In genomic region chr7:29309221-29309721, GRCm38 (mm10) we compare ENCODE assay signal across 8 mouse cellular contexts. TPM values are rescaled to one million over a fixed set of nuclear protein-coding genes. Genes with fewer than 3 reads are reported as not detected.
A peak's percentile ranks its signal among the peaks of the same experiment; 100 is the strongest.
DNase-seq lines count a peak whose midpoint lies in the region; ATAC-seq lines count a peak whose summit lies in the region.

No protein-coding gene starts in this region.

- no peaks in the 10 kb centered on the region for H3K36me3 ChIP-seq in heart, embryonic 16.5 days (ENCODE audit: control insufficient read depth, insufficient read depth)
- peaks cover 17% of the 10 kb centered on the region for H3K36me3 ChIP-seq in limb, embryonic 12.5 days
- peaks cover 25% of the 10 kb centered on the region for H3K36me3 ChIP-seq in neural tube, embryonic 12.5 days

- H3K9ac ChIP-seq in heart, embryonic 16.5 days (ENCODE audit: low read length), result peak overlapping the region; percentile 44
- H3K9ac ChIP-seq in limb, embryonic 12.5 days (replicated peaks), result peak overlapping the region; percentile 71
- H3K9ac ChIP-seq in neural tube, embryonic 12.5 days, result peak overlapping the region; percentile 83

- H3K9me3 ChIP-seq in heart, embryonic 16.5 days (replicated peaks; ENCODE audit: control insufficient read depth, low read length), result no peaks in the 10 kb centered on the region
- no peaks in the 10 kb centered on the region for H3K9me3 ChIP-seq in limb, embryonic 12.5 days
- no peaks in the 10 kb centered on the region for H3K9me3 ChIP-seq in neural tube, embryonic 12.5 days

- peak; percentile 36 for ATAC-seq in CD4-positive, CD25-positive, alpha-beta regulatory T cell, adult 4 months
- ATAC-seq in heart, embryonic 16.5 days (replicated peaks; ENCODE audit: extremely low read depth, insufficient read depth, low FRiP score), result no peak
- 0 out of 2 replicates have a peak, but pooled peaks have one; percentile 10 for ATAC-seq in limb, embryonic 12.5 days (ENCODE audit: insufficient number of reproducible peaks, insufficient read depth, low FRiP score, low TSS enrichment, low read depth)
- ATAC-seq in neural tube, embryonic 12.5 days (ENCODE audit: low FRiP score, low read depth), result no peak
- ATAC-seq in activated CD4-positive, CD25-positive, alpha-beta regulatory T cell, adult 4 months, result no peak

- peak; percentile 73 for DNase-seq in cerebellum, adult 11-12 months
- no peak for DNase-seq in cerebellum, postnatal 4 days (ENCODE audit: low spot score in 2 of 2)
- DNase-seq in embryo, embryonic 10 days (ENCODE audit: low spot score), result peak; percentile 48

- peaks cover 47% of the 10 kb centered on the region for H3K27me3 ChIP-seq in heart, embryonic 16.5 days (ENCODE audit: control insufficient read depth, insufficient read depth, low read length)
- H3K27me3 ChIP-seq in limb, embryonic 12.5 days, result peaks cover 12% of the 10 kb centered on the region; the same call in 1 of the 2 replicates
- peaks cover 8% of the 10 kb centered on the region for H3K27me3 ChIP-seq in neural tube, embryonic 12.5 days (replicated peaks)

- H3K4me2 ChIP-seq in heart, embryonic 16.5 days (ENCODE audit: low read depth, low read length), result peak overlapping the region; percentile 80
- peak overlapping the region; percentile 92 for H3K4me2 ChIP-seq in limb, embryonic 12.5 days
- H3K4me2 ChIP-seq in neural tube, embryonic 12.5 days (replicated peaks), result peak overlapping the region; percentile 86

- under 1% methylated on average over 36 of the region's 36 CpGs for WGBS in heart, embryonic 16.5 days
- 0% methylated on average over 36 of the region's 36 CpGs for WGBS in limb, embryonic 12.5 days
- WGBS in neural tube, embryonic 12.5 days, result 3% methylated on average over 36 of the region's 36 CpGs

- H3K27ac ChIP-seq in heart, embryonic 16.5 days (ENCODE audit: low read length), result no peak overlapping the region
- H3K27ac ChIP-seq in limb, embryonic 12.5 days, result peak overlapping the region; percentile 73
- H3K27ac ChIP-seq in neural tube, embryonic 12.5 days, result no peak overlapping the region

- peak overlapping the region; percentile 53 for H3K4me3 ChIP-seq in heart, embryonic 16.5 days (ENCODE audit: low read length)
- H3K4me3 ChIP-seq in limb, embryonic 12.5 days (replicated peaks), result peak overlapping the region; percentile 70
- peak overlapping the region; percentile 76 for H3K4me3 ChIP-seq in neural tube, embryonic 12.5 days

- H3K4me1 ChIP-seq in heart, embryonic 16.5 days (ENCODE audit: control insufficient read depth, insufficient read depth, low read length), result peaks cover 23% of the 10 kb centered on the region
- H3K4me1 ChIP-seq in limb, embryonic 12.5 days (replicated peaks), result peaks cover 74% of the 10 kb centered on the region
- peaks cover 70% of the 10 kb centered on the region for H3K4me1 ChIP-seq in neural tube, embryonic 12.5 days

RNA-seq across cellular contexts. Expression of gene Dpf1, which starts 5.5 kb away (rescaled TPM):
- not detected for polyA plus RNA-seq in CD4-positive, CD25-positive, alpha-beta regulatory T cell, adult 4 months (2017; shearing (Covaris generic))
- polyA plus RNA-seq in heart, embryonic 16.5 days (2015; fragmentation: Nextera tagmentation; extraction: Ambion mirVana), result 2.0 and 3.0 TPM in 2 replicates
- polyA plus RNA-seq in limb, embryonic 12.5 days (2016; fragmentation: Nextera tagmentation; extraction: Ambion mirVana), result 22.4 and 23.7 TPM in 2 replicates
- 105 and 118 TPM in 2 replicates for polyA plus RNA-seq in neural tube, embryonic 12.5 days (2016; fragmentation: Nextera tagmentation; extraction: Ambion mirVana)
- not detected for polyA plus RNA-seq in activated CD4-positive, CD25-positive, alpha-beta regulatory T cell, adult 4 months (2017; shearing (Covaris generic))

RNA-seq across cellular contexts. Expression of gene Ppp1r14a, which starts 20.2 kb away (rescaled TPM):
- not detected for polyA plus RNA-seq in CD4-positive, CD25-positive, alpha-beta regulatory T cell, adult 4 months (2017; shearing (Covaris generic))
- 14.2 and 25.4 TPM in 2 replicates for polyA plus RNA-seq in heart, embryonic 16.5 days (2015; fragmentation: Nextera tagmentation; extraction: Ambion mirVana)
- polyA plus RNA-seq in limb, embryonic 12.5 days (2016; fragmentation: Nextera tagmentation; extraction: Ambion mirVana), result 7.6 and 8.0 TPM in 2 replicates
- 57.5 and 72.1 TPM in 2 replicates for polyA plus RNA-seq in neural tube, embryonic 12.5 days (2016; fragmentation: Nextera tagmentation; extraction: Ambion mirVana)
- not detected for polyA plus RNA-seq in activated CD4-positive, CD25-positive, alpha-beta regulatory T cell, adult 4 months (2017; shearing (Covaris generic))

RNA-seq across cellular contexts. Expression of gene Spint2, which starts 27.6 kb away (rescaled TPM):
- 10 to 100 TPM; 71.7 to 73.2 TPM for polyA plus RNA-seq in CD4-positive, CD25-positive, alpha-beta regulatory T cell, adult 4 months (2017; shearing (Covaris generic))
- polyA plus RNA-seq in heart, embryonic 16.5 days (2015; fragmentation: Nextera tagmentation; extraction: Ambion mirVana), result 114 and 116 TPM in 2 replicates
- 106 and 107 TPM in 2 replicates for polyA plus RNA-seq in limb, embryonic 12.5 days (2016; fragmentation: Nextera tagmentation; extraction: Ambion mirVana)
- polyA plus RNA-seq in neural tube, embryonic 12.5 days (2016; fragmentation: Nextera tagmentation; extraction: Ambion mirVana), result 23.5 and 23.9 TPM in 2 replicates
- 10 to 100 TPM; 66.6 to 70.2 TPM for polyA plus RNA-seq in activated CD4-positive, CD25-positive, alpha-beta regulatory T cell, adult 4 months (2017; shearing (Covaris generic))

Comparison
In these comparisons a context has a peak if more than half of its experiments do, and no peak if none do; other contexts are left out.
1. DNase-seq: peak in cerebellum, adult 11-12 months (single experiment) and embryo, embryonic 10 days (single experiment); none in cerebellum, postnatal 4 days (0 of 2).
2. ATAC-seq: peak in CD4-positive, CD25-positive, alpha-beta regulatory T cell, adult 4 months (single experiment) and limb, embryonic 12.5 days (single experiment); none in heart, embryonic 16.5 days (single experiment), neural tube, embryonic 12.5 days (single experiment) and activated CD4-positive, CD25-positive, alpha-beta regulatory T cell, adult 4 months (single experiment).
3. Peak in every context shown above with its lines, with median percentiles within 50 percentile points of each other: H3K4me2 ChIP-seq, H3K4me3 ChIP-seq and H3K9ac ChIP-seq.